Mouse (Mus musculus) G1E (cell line): ENCODE data around the gene Opn3.

Source experiments
- CTCF ChIP-seq: IDR thresholded peaks from 2 replicates; pipeline ENCODE4 v1.5.1; 2012; ENCODE audit warnings: low read depth, low read length, inconsistent platforms, mixed read lengths
- GATA1 ChIP-seq: IDR thresholded peaks from 2 replicates; pipeline ENCODE4 v1.6.1; 2012; ENCODE audit warnings: borderline replicate concordance, low read length, inconsistent platforms, mixed read lengths
- POLR2AphosphoS5 ChIP-seq: IDR thresholded peaks from 2 replicates; pipeline ENCODE4 v1.6.1; 2012; ENCODE audit warnings: low read depth, low read length, inconsistent platforms; ENCODE audit not compliant: insufficient replicate concordance
- TAL1 ChIP-seq: conservative IDR thresholded peaks from 2 replicates; pipeline ENCODE4 v1.6.1; 2012; ENCODE audit warnings: low read depth, low read length, inconsistent platforms, mixed read lengths

DNA sequence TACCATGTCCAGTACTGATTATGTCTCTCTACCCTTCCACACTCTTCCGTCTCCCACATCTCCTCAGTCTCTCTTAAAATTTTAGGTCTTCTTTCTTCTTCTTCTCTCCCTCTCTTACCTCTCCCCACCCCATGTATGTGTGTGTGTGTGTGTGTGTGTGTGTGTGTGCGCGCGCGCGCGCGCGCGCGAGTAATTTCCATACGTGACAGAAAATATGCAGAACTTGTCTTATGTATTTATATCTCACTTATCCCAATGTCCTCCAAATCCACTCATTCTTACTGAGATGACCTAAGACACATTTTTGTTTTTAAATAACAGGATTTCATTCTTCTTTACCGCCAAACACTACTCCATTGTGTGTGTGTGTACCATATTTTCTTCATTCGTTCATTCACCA lies 60.1 kb downstream of the Opn3 start:
- TF ChIP-seq POLR2AphosphoS5 (no peak), CTCF (no peak), GATA1 (no peak), TAL1 (no peak)
